Mouse (Mus musculus): ENCODE results near the gene Msh6.

GRCm38 (mm10) chr17:87993338-87993737, 18.5 kb downstream of the Msh6 start:
- TF ChIP-seq USF2 (IDR thresholded peaks at IDR 0.05; ENCODE audit: borderline replicate concordance in 1 of 2, insufficient read depth in 1 of 2, low read depth in 1 of 2, low read length in 2 of 2) = no peak
- no peak for TF ChIP-seq MEF2A (IDR thresholded peaks at IDR 0.05; ENCODE audit: extremely low read depth, insufficient replicate concordance, low read depth, low read length, poor library complexity, severe bottlenecking)
- TF ChIP-seq USF1 (IDR thresholded peaks at IDR 0.05; ENCODE audit: low read depth, low read length) = no peak

Data from MEL (cell line).